ENCODE assay signal across 10 mouse cellular contexts in genomic region chr2:93082846-93083245, GRCm38 (mm10). TPM values are rescaled to one million over a fixed set of nuclear protein-coding genes. Genes with fewer than 3 reads are reported as not detected.
DNase-seq lines count a peak whose midpoint lies in the region; ATAC-seq and TF ChIP-seq lines count a peak whose summit lies in the region.
"Had no signal": no experiment of that assay in that cellular context is flagged by ENCODE, and none has a peak within 500 bp of the region (broad histone marks: within the 10 kb centered on the region; RNA-seq: fewer than 3 reads in every experiment).

No protein-coding gene starts in this region.

- H3K27me3 ChIP-seq in neural tube, embryonic 11.5 days (ENCODE audit: control insufficient read depth, insufficient read depth, low read length): no peaks in the 10 kb centered on the region
- H3K27me3 ChIP-seq in stomach, postnatal 0 days (ENCODE audit: control insufficient read depth, insufficient read depth, low read length): no peaks in the 10 kb centered on the region; the same call in 1 of the 2 replicates

- no peak for TF ChIP-seq EP300 in stomach, postnatal 0 days (optimal IDR thresholded peaks at IDR 0.05)

- H3K36me3 ChIP-seq in neural tube, embryonic 11.5 days (ENCODE audit: control insufficient read depth, insufficient read depth, low read length): no peaks in the 10 kb centered on the region
- H3K36me3 ChIP-seq in stomach, postnatal 0 days (ENCODE audit: control insufficient read depth, insufficient read depth, low read length): no peaks in the 10 kb centered on the region

- no peaks in the 10 kb centered on the region for H3K4me1 ChIP-seq in neural tube, embryonic 11.5 days (ENCODE audit: control insufficient read depth, insufficient read depth, low read length)
- no peaks in the 10 kb centered on the region for H3K4me1 ChIP-seq in lung, adult 2 months (ENCODE audit: control insufficient read depth, insufficient read depth, low read length)
- no peaks in the 10 kb centered on the region for H3K4me1 ChIP-seq in stomach, postnatal 0 days (replicated peaks; ENCODE audit: control insufficient read depth, insufficient read depth)

- peak; percentile 39 for DNase-seq in heart, postnatal 4 days
- no peak for DNase-seq in heart, adult 9 months (ENCODE audit: low spot score in 2 of 2)
- peak; percentile 55 for DNase-seq in neural tube, embryonic 11.5 days (ENCODE audit: low spot score)
- no peak for DNase-seq in neural tube, embryonic 10.5 days (ENCODE audit: extremely low spot score, low spot score)
- DNase-seq in lung, adult 2 months: peak; percentile 31
- DNase-seq in stomach, postnatal 0 days (ENCODE audit: low spot score): no peak
- DNase-seq in ovary, postnatal 14 days (ENCODE audit: low spot score): no peak
- DNase-seq: cerebellum, postnatal 25 days; right cerebral cortex, postnatal 4 days; thymus, adult 18-20 months had no signal

- no peak for ATAC-seq in neural tube, embryonic 11.5 days (ENCODE audit: insufficient read depth, low FRiP score, low TSS enrichment)
- ATAC-seq in stomach, postnatal 0 days (ENCODE audit: low FRiP score, low TSS enrichment): peak; percentile 58; the same call in 1 of the 2 replicates

- H3K4me2 ChIP-seq in neural tube, embryonic 11.5 days (ENCODE audit: low read depth): no peak overlapping the region
- no peak overlapping the region for H3K4me2 ChIP-seq in stomach, postnatal 0 days (replicated peaks; ENCODE audit: low read depth)

- H3K9me3 ChIP-seq in neural tube, embryonic 11.5 days (ENCODE audit: control insufficient read depth, low read length): no peaks in the 10 kb centered on the region
- H3K9me3 ChIP-seq in stomach, postnatal 0 days (ENCODE audit: control insufficient read depth, low read length): no peaks in the 10 kb centered on the region

- H3K4me3 ChIP-seq in neural tube, embryonic 11.5 days (ENCODE audit: low read depth, low read length): no peak overlapping the region
- H3K4me3 ChIP-seq in lung, adult 2 months (replicated peaks; ENCODE audit: extremely low read depth, low read depth, low read length): no peak overlapping the region
- H3K4me3 ChIP-seq in stomach, postnatal 0 days (ENCODE audit: low read depth, low read length): no peak overlapping the region

- TF ChIP-seq POLR2A in lung, adult 2 months (IDR thresholded peaks at IDR 0.05; ENCODE audit: borderline replicate concordance, extremely low read depth, low read depth, low read length): no peak

- 0 out of 2 replicates have a peak overlapping the region, but pooled peaks have one; percentile 14 for H3K27ac ChIP-seq in neural tube, embryonic 11.5 days (ENCODE audit: low read depth, low read length)
- H3K27ac ChIP-seq in stomach, postnatal 0 days (replicated peaks): no peak overlapping the region

- no peak for TF ChIP-seq CTCF in lung, adult 2 months (IDR thresholded peaks at IDR 0.05; ENCODE audit: insufficient read depth, low read length)
- no peak for TF ChIP-seq CTCF in stomach, postnatal 0 days (IDR thresholded peaks at IDR 0.05; ENCODE audit: low read depth)

- no peak overlapping the region for H3K9ac ChIP-seq in neural tube, embryonic 11.5 days (ENCODE audit: low read length)
- no peak overlapping the region for H3K9ac ChIP-seq in stomach, postnatal 0 days (ENCODE audit: low read length)

- whole genome bisulfite sequencing in neural tube, embryonic 11.5 days: 41% methylated on average over 3 of the region's 3 CpGs
- WGBS in lung, adult 2 months: 72% methylated on average over 3 of the region's 3 CpGs
- 30% methylated on average over 3 of the region's 3 CpGs for WGBS in stomach, postnatal 0 days

RNA-seq across cellular contexts. Expression of gene Prdm11, which starts 36.9 kb away (rescaled TPM):
- 10 to 100 TPM; 24.7 to 25.5 TPM for total RNA-seq in heart, postnatal 4 days (2021)
- 1.2 and 2.2 TPM in 2 replicates for polyA plus RNA-seq in neural tube, embryonic 11.5 days (2014; fragmentation: Nextera tagmentation; extraction: Ambion mirVana)
- 12.3 and 14.1 TPM in 2 replicates for polyA plus RNA-seq in lung, adult 2 months (2012; rRNA removed)
- 5.8 and 6.2 TPM in 2 replicates for polyA plus RNA-seq in stomach, postnatal 0 days (2015; fragmentation: Nextera tagmentation; extraction: Ambion mirVana)

Comparison
In these comparisons a context has a peak if more than half of its experiments do, and no peak if none do; other contexts are left out.
1. DNase-seq: peak in heart, postnatal 4 days (single experiment), neural tube, embryonic 11.5 days (single experiment) and lung, adult 2 months (single experiment); none in heart, adult 9 months (0 of 2), neural tube, embryonic 10.5 days (single experiment), stomach, postnatal 0 days (single experiment) and ovary, postnatal 14 days (single experiment).